Mouse (Mus musculus): ENCODE data around the gene Etv6.

- TF ChIP-seq POU5F1 (IDR thresholded peaks at IDR 0.05; ENCODE audit: borderline replicate concordance, low read length) = no peak
- TF ChIP-seq CTCF (conservative IDR thresholded peaks at IDR 0.05; ENCODE audit: low read length) = no peak
Measured at GRCm38 (mm10) chr6:134087709-134088108, 52.2 kb downstream of the Etv6 start.
